Comparison of ENCODE assay signal across 15 mouse cellular contexts in the genomic region with DNA sequence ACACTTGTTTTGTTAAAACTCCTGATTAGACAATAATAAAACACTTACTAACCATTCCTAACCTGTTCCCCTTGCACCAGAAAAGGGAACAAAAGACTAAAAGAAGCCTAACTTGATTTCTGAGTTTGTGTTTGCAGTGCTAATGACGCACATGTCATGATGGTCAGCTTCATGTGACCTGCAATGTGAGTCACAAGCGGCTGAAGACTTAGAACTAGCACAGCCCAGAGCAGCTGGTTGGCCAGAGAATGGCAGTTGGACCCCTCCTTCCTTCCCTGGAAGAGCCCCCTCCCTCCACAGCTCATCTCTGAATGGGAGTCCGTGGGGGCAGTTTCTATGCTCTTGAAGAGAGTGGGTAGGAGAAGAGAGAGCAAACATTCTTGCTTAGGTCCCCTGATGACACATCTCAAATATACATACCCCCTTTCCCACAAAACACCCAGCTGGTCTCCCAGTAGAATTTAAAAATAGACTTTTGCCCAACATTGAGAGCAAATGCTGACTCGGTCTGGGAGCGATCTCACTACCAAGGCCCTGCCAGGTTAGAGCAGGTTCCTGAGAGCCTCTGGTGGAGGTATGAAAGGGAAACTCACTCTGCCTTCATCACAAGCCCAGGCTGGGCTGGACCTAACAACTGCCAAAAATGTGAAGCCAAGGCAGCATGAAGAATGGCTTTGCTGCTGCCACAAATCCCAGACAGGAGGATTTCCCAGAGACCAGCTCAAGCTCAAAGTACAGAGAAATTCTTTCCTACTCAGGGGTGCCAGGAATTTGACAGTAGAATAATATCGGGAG. TPM values are rescaled to one million over a fixed set of nuclear protein-coding genes. Genes with fewer than 3 reads are reported as not detected.
DNase-seq lines count a peak whose midpoint lies in the region; ATAC-seq and TF ChIP-seq lines count a peak whose summit lies in the region.
"Had no signal": no experiment of that assay in that cellular context is flagged by ENCODE, and none has a peak within 500 bp of the region (broad histone marks: within the 10 kb centered on the region; RNA-seq: fewer than 3 reads in every experiment).

No protein-coding gene starts in this region.

- TF ChIP-seq CTCF in gastrocnemius, adult 2 months (IDR thresholded peaks at IDR 0.05): no peak

- no peaks in the 10 kb centered on the region for H3K36me3 ChIP-seq in kidney, embryonic 14.5 days (ENCODE audit: control insufficient read depth, insufficient read depth, low read length)
- H3K36me3 ChIP-seq in limb, embryonic 15.5 days: no peaks in the 10 kb centered on the region
- H3K36me3 ChIP-seq: G1E had no signal

- H3K4me1 ChIP-seq in kidney, embryonic 14.5 days (ENCODE audit: control insufficient read depth, insufficient read depth, low read length): no peaks in the 10 kb centered on the region
- peaks cover 6% of the 10 kb centered on the region; the same call in 1 of the 2 replicates for H3K4me1 ChIP-seq in limb, embryonic 15.5 days

- no peak overlapping the region for H3K4me2 ChIP-seq in kidney, embryonic 14.5 days (replicated peaks; ENCODE audit: low read depth, low read length)
- H3K4me2 ChIP-seq in limb, embryonic 15.5 days: no peak overlapping the region

- no peak overlapping the region for H3K9ac ChIP-seq in kidney, embryonic 14.5 days (ENCODE audit: low read depth, low read length)
- H3K9ac ChIP-seq in limb, embryonic 15.5 days: no peak overlapping the region
- H3K9ac ChIP-seq: liver, embryonic 14.5 days had no signal

- intact Hi-C loops in gastrocnemius, adult 2 months (cut with DNase I): no loop called here

- peak; percentile 26 for DNase-seq in gastrocnemius, adult 2 months
- DNase-seq in gastrocnemius, adult 18-20 months (ENCODE audit: low spot score): no peak
- peak; percentile 60 for DNase-seq in kidney, adult 9 months
- peak; percentile 34 for DNase-seq in adipocyte (ENCODE audit: low spot score)
- no peak for DNase-seq in spleen, adult 12 weeks (ENCODE audit: low spot score)
- no peak for DNase-seq in cerebellum, adult 9-10 months
- DNase-seq: adrenal gland, postnatal 36 days; cerebellum, adult 11 months; heart, postnatal 4 days; midbrain, embryonic 14.5 days; spleen, adult 18-20 months had no signal

- no peak for ATAC-seq in kidney, embryonic 14.5 days (ENCODE audit: low FRiP score, low TSS enrichment)
- ATAC-seq in limb, embryonic 15.5 days (ENCODE audit: insufficient number of reproducible peaks, low FRiP score, low TSS enrichment, low read depth): 0 out of 2 replicates have a peak, but pooled peaks have one; percentile 24

- H3K27me3 ChIP-seq in kidney, embryonic 14.5 days (ENCODE audit: control insufficient read depth, insufficient read depth, low read length): no peaks in the 10 kb centered on the region
- no peaks in the 10 kb centered on the region for H3K27me3 ChIP-seq in limb, embryonic 15.5 days

- no peaks in the 10 kb centered on the region for H3K9me3 ChIP-seq in kidney, embryonic 14.5 days (ENCODE audit: control insufficient read depth, low read length)
- H3K9me3 ChIP-seq in limb, embryonic 15.5 days: no peaks in the 10 kb centered on the region

- H3K4me3 ChIP-seq in gastrocnemius, adult 2 months: no peak overlapping the region
- no peak overlapping the region for H3K4me3 ChIP-seq in kidney, embryonic 14.5 days (ENCODE audit: low read length)
- no peak overlapping the region for H3K4me3 ChIP-seq in limb, embryonic 15.5 days

- 72% methylated on average over 6 of the region's 6 CpGs for WGBS in kidney, embryonic 14.5 days
- WGBS in limb, embryonic 15.5 days: 64% methylated on average over 6 of the region's 6 CpGs

- H3K27ac ChIP-seq in gastrocnemius, adult 2 months: no peak overlapping the region
- H3K27ac ChIP-seq in kidney, embryonic 14.5 days (ENCODE audit: low read depth, low read length): no peak overlapping the region
- H3K27ac ChIP-seq in limb, embryonic 15.5 days: no peak overlapping the region
- H3K27ac ChIP-seq: liver, embryonic 14.5 days had no signal

RNA-seq across cellular contexts. Expression of a gene that starts 40.4 kb away (rescaled TPM):
- total RNA-seq in gastrocnemius, adult 2 months (2021): 10 to 100 TPM; 34.5 to 69.7 TPM
- total RNA-seq in gastrocnemius, adult 18-20 months (2021): 10 to 100 TPM; 31.5 to 53.2 TPM
- 8.3 and 15.8 TPM in 2 replicates for polyA plus RNA-seq in kidney, embryonic 14.5 days (2014; fragmentation: Nextera tagmentation; extraction: Ambion mirVana)
- polyA plus RNA-seq in limb, embryonic 15.5 days (2015; fragmentation: Nextera tagmentation; extraction: Ambion mirVana): 2.7 and 4.4 TPM in 2 replicates
- polyA plus RNA-seq: G1E had no signal

Comparison
In these comparisons a context has a peak if more than half of its experiments do, and no peak if none do; other contexts are left out.
1. DNase-seq: peak in gastrocnemius, adult 2 months (single experiment), kidney, adult 9 months (single experiment) and adipocyte (single experiment); none in gastrocnemius, adult 18-20 months (single experiment), spleen, adult 12 weeks (single experiment) and cerebellum, adult 9-10 months (single experiment).